Mouse (Mus musculus): ENCODE data around the gene Pkd1.

Pkd1 gene

GRCm38 (mm10) chr17:24533099-24533992, 16.3 kb upstream of the Pkd1 start:
- DNase-seq (ENCODE audit: low spot score in 2 of 2) = peak; percentile 81 to 85

GRCm38 (mm10) chr17:24534160-24534718, 15.4 kb upstream of the Pkd1 start, which contains the start of gene Rab26:
TSS of gene Rab26 (minus strand) at chr17:24534210.
- no peak for DNase-seq (ENCODE audit: low spot score in 2 of 2)

- DNase-seq (ENCODE audit: low spot score in 2 of 2) = no peak
Observed at GRCm38 (mm10) chr17:24535300-24535699, 14.3 kb upstream of the Pkd1 start.

- no peak for DNase-seq (ENCODE audit: low spot score in 2 of 2)
Observed at GRCm38 (mm10) chr17:24537536-24537935, 12.1 kb upstream of the Pkd1 start.

GRCm38 (mm10) chr17:24538950-24539349, 10.7 kb upstream of the Pkd1 start:
- peak in 1 of 2 experiments; percentile 46 for DNase-seq (ENCODE audit: low spot score in 2 of 2)

- no peak for DNase-seq (ENCODE audit: low spot score in 2 of 2)
Observed at GRCm38 (mm10) chr17:24540375-24540774, 9.3 kb upstream of the Pkd1 start.

GRCm38 (mm10) chr17:24544613-24545012, 5.0 kb upstream of the Pkd1 start:
- DNase-seq (ENCODE audit: low spot score in 2 of 2) = no peak

GRCm38 (mm10) chr17:24545247-24545646, 4.4 kb upstream of the Pkd1 start:
- DNase-seq (ENCODE audit: low spot score in 2 of 2) = no peak

GRCm38 (mm10) chr17:24546234-24546633, 3.4 kb upstream of the Pkd1 start:
- no peak for DNase-seq (ENCODE audit: low spot score in 2 of 2)

GRCm38 (mm10) chr17:24548435-24548834, 1.2 kb upstream of the Pkd1 start:
- peak in 1 of 2 experiments; percentile 6 for DNase-seq (ENCODE audit: low spot score in 2 of 2)

- DNase-seq (ENCODE audit: low spot score in 2 of 2) = peak in 1 of 2 experiments; percentile 38
Observed at GRCm38 (mm10) chr17:24548921-24549617, 565 bp upstream of the Pkd1 start.

- peak; percentile 76 to 78 for DNase-seq (ENCODE audit: low spot score in 2 of 2)
Observed at GRCm38 (mm10) chr17:24550416-24551049, 899 bp downstream of the Pkd1 start.

GRCm38 (mm10) chr17:24551050-24551444, 1.4 kb downstream of the Pkd1 start:
- no peak for DNase-seq (ENCODE audit: low spot score in 2 of 2)

GRCm38 (mm10) chr17:24557091-24557490, 7.5 kb downstream of the Pkd1 start:
- DNase-seq (ENCODE audit: low spot score in 2 of 2) = no peak

- no peak for DNase-seq (ENCODE audit: low spot score in 2 of 2)
Observed at GRCm38 (mm10) chr17:24558600-24559099, 9.0 kb downstream of the Pkd1 start.

GRCm38 (mm10) chr17:24559146-24559545, 9.5 kb downstream of the Pkd1 start:
- no peak for DNase-seq (ENCODE audit: low spot score in 2 of 2)

GRCm38 (mm10) chr17:24560301-24561028, 10.8 kb downstream of the Pkd1 start:
- DNase-seq (ENCODE audit: low spot score in 2 of 2) = no peak

GRCm38 (mm10) chr17:24561592-24561991, 12.0 kb downstream of the Pkd1 start:
- no peak for DNase-seq (ENCODE audit: low spot score in 2 of 2)

- no peak for DNase-seq (ENCODE audit: low spot score in 2 of 2)
Observed at GRCm38 (mm10) chr17:24563638-24564037, 14.0 kb downstream of the Pkd1 start.

GRCm38 (mm10) chr17:24564422-24564821, 14.8 kb downstream of the Pkd1 start:
- DNase-seq (ENCODE audit: low spot score in 2 of 2) = no peak

- DNase-seq (ENCODE audit: low spot score in 2 of 2) = no peak
Observed at GRCm38 (mm10) chr17:24565092-24565491, 15.5 kb downstream of the Pkd1 start.

All from frontal cortex, postnatal 10 days (tissue).